Mouse (Mus musculus): ENCODE measurements around the gene Elmod2. TPM values are rescaled to one million over a fixed set of nuclear protein-coding genes. Genes with fewer than 3 reads are reported as not detected.

Gene Elmod2
- total and polyA plus RNA-seq, 3 experiments: 4.8 to 138 (median 4.8) TPM

DNA sequence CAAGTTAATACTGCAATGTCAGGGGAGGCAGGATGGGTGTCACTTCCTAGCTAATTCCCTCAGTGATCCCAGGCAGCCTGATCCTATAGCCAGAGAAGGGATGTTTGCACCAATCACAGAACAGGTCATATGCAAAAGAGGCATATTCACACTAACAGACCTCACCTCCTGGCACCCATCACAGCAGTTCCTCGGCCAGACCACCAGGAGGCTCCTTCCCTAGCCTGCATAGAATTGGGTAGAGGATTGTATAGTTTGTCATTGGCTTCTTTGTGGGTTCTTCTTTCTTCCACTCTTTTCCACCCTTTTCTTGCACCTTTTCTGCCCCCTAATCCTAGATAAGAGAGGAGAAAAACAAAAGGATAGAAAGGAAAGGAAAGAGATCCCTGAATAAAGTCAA lies 32.2 kb downstream of the Elmod2 start:
- Histone ChIP-seq H3K27ac (ENCODE audit: control insufficient read depth, low read depth, low read length) (no peak overlapping the region), H3K4me1 (ENCODE audit: control insufficient read depth in 1 of 2, insufficient read depth in 2 of 2, low read length in 2 of 2) (no peaks in the 10 kb centered on the region), H3K79me2 (ENCODE audit: control insufficient read depth, insufficient read depth, low read length, poor library complexity) (no peaks in the 10 kb centered on the region), H3K9me3 (replicated peaks; ENCODE audit: insufficient read depth, low read length) (no peaks in the 10 kb centered on the region), H3K4me3 (ENCODE audit: control insufficient read depth in 1 of 2, insufficient read depth in 1 of 2, low read depth in 2 of 2, low read length in 2 of 2) (no peak overlapping the region), H3K27me3 (ENCODE audit: control insufficient read depth in 1 of 2, insufficient read depth in 2 of 2, low read length in 2 of 2) (no peaks in the 10 kb centered on the region; a peak in 1 of 4 replicates), H3K9ac (ENCODE audit: control insufficient read depth, low read depth, low read length, poor library complexity, severe bottlenecking) (no peak overlapping the region), H3K36me3 (ENCODE audit: control insufficient read depth in 1 of 2, insufficient read depth in 2 of 2, low read length in 2 of 2) (no peaks in the 10 kb centered on the region)
- DNase-seq (ENCODE audit: low read depth, low spot score): peak; percentile 35
- no peak for TF ChIP-seq E2F4 (IDR thresholded peaks at IDR 0.05; ENCODE audit: borderline replicate concordance, low read depth, low read length)
- peak; percentile 5; the same call in 1 of the 2 replicates for TF ChIP-seq RAD21 (IDR thresholded peaks at IDR 0.05; ENCODE audit: low read depth, low read length)
- TF ChIP-seq UBTF (IDR thresholded peaks at IDR 0.05; ENCODE audit: borderline replicate concordance, insufficient read depth, low read depth, low read length): no peak
- no peak for TF ChIP-seq POLR2AphosphoS5 (IDR thresholded peaks at IDR 0.05; ENCODE audit: borderline replicate concordance, low read depth, low read length)
- TF ChIP-seq CTCF (IDR thresholded peaks at IDR 0.05 in 2 of 3, conservative IDR thresholded peaks at IDR 0.05 in 1 of 3; ENCODE audit: control insufficient read depth in 1 of 3, insufficient read depth in 1 of 3, low read depth in 2 of 3, low read length in 3 of 3, poor library complexity in 1 of 3, severe bottlenecking in 1 of 3): peak; percentile 36 to 52 (median 49)
- TF ChIP-seq CHD2 (IDR thresholded peaks at IDR 0.05; ENCODE audit: low read length): no peak
- TF ChIP-seq USF2 (IDR thresholded peaks at IDR 0.05; ENCODE audit: borderline replicate concordance in 1 of 2, insufficient read depth in 1 of 2, low read depth in 1 of 2, low read length in 2 of 2): no peak
- no peak for TF ChIP-seq MYB (IDR thresholded peaks at IDR 0.05; ENCODE audit: low read depth, low read length)
- no peak for TF ChIP-seq JUND (IDR thresholded peaks at IDR 0.05; ENCODE audit: low read depth, low read length)
- no peak for TF ChIP-seq MAFK (IDR thresholded peaks at IDR 0.05; ENCODE audit: borderline replicate concordance, low read depth, low read length)
- peak; percentile 68 for TF ChIP-seq SMC3 (IDR thresholded peaks at IDR 0.05; ENCODE audit: low read depth, low read length)
- no peak for TF ChIP-seq USF1 (IDR thresholded peaks at IDR 0.05; ENCODE audit: low read depth, low read length)
- TF ChIP-seq GATA1 (IDR thresholded peaks at IDR 0.05; ENCODE audit: low read depth, low read length): no peak
- TF ChIP-seq POLR2AphosphoS2 (IDR thresholded peaks at IDR 0.05; ENCODE audit: low read length): no peak
- TF ChIP-seq ZMIZ1 (IDR thresholded peaks at IDR 0.05; ENCODE audit: low read depth, low read length): no peak

DNA sequence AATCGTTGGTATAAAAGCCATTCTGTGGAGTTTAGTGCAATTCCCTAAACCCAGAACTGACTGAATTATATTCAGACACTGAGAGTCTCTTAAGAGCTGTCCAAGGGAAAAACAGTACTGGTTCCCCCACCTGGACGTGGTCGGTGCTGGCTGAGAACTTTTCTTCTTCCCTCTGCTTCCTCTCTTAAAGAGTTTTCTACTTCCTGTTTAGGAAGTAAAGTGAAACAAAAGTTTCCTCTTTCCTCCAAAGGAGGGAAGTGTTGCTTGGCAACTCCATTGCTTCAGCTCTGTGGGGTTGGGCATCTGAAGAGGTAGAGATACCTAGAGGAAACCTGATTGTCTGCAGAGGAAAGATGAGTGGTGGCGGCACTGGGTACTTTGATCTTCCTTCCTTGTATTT lies 34.9 kb downstream of the Elmod2 start:
- peaks cover 0 to 2% of the 10 kb centered on the region in 2 experiments; a peak in 1 of 4 replicates for H3K27me3 ChIP-seq (ENCODE audit: control insufficient read depth in 1 of 2, insufficient read depth in 2 of 2, low read length in 2 of 2)
- no peak overlapping the region for H3K4me3 ChIP-seq (ENCODE audit: control insufficient read depth in 1 of 2, insufficient read depth in 1 of 2, low read depth in 2 of 2, low read length in 2 of 2)
- H3K9ac ChIP-seq (ENCODE audit: control insufficient read depth, low read depth, low read length, poor library complexity, severe bottlenecking): no peak overlapping the region
- no peaks in the 10 kb centered on the region for H3K36me3 ChIP-seq (ENCODE audit: control insufficient read depth in 1 of 2, insufficient read depth in 2 of 2, low read length in 2 of 2)
- no peak overlapping the region for H3K27ac ChIP-seq (ENCODE audit: control insufficient read depth, low read depth, low read length)
- no peaks in the 10 kb centered on the region for H3K79me2 ChIP-seq (ENCODE audit: control insufficient read depth, insufficient read depth, low read length, poor library complexity)
- no peak for DNase-seq (ENCODE audit: low read depth, low spot score)
- H3K9me3 ChIP-seq (replicated peaks; ENCODE audit: insufficient read depth, low read length): no peaks in the 10 kb centered on the region
- TF ChIP-seq JUND (IDR thresholded peaks at IDR 0.05; ENCODE audit: low read depth, low read length): no peak
- no peak for TF ChIP-seq BHLHE40 (IDR thresholded peaks at IDR 0.05; ENCODE audit: borderline replicate concordance, low read depth, low read length)
- TF ChIP-seq ETS1 (IDR thresholded peaks at IDR 0.05; ENCODE audit: low read depth, low read length): no peak
- TF ChIP-seq NRF1 (IDR thresholded peaks at IDR 0.05; ENCODE audit: insufficient read depth, low read depth, low read length, poor library complexity, severe bottlenecking): no peak
- no peak for TF ChIP-seq TCF12 (IDR thresholded peaks at IDR 0.05; ENCODE audit: low read depth, low read length)
- no peaks in the 10 kb centered on the region for H3K4me1 ChIP-seq (ENCODE audit: control insufficient read depth in 1 of 2, insufficient read depth in 2 of 2, low read length in 2 of 2)

Measured in MEL (cell line).